Mouse (Mus musculus) cerebellum, postnatal 25 days (tissue): ENCODE results near the gene Myo15b.
A peak's percentile ranks its signal among the peaks of the same experiment; 100 is the strongest.
"Not testable (repeated sequence)": the region's sequence is repeated elsewhere in the genome, so short reads cannot be mapped to it uniquely, and the experiment has no call there.

Experiments used
- DNase-seq, 2 experiments: peaks; one replicate each; pipeline ENCODE4 v3.0.0; 2021; ENCODE audit warnings: mixed read lengths in 2 of 2

Myo15b gene

GRCm38 (mm10) chr11:115832064-115832463 is 26.1 kb upstream of the Myo15b start:
- DNase-seq: no peak

GRCm38 (mm10) chr11:115832523-115832922 is 25.7 kb upstream of the Myo15b start:
- no peak for DNase-seq

- no peak for DNase-seq
Measured at GRCm38 (mm10) chr11:115833021-115833513, 25.1 kb upstream of the Myo15b start.

GRCm38 (mm10) chr11:115834033-115834432 is 24.2 kb upstream of the Myo15b start:
- DNase-seq: no peak

GRCm38 (mm10) chr11:115836656-115837395 is 21.4 kb upstream of the Myo15b start:
- no peak for DNase-seq

- DNase-seq: no peak
Measured at GRCm38 (mm10) chr11:115837606-115838345, 20.4 kb upstream of the Myo15b start.

- DNase-seq: no peak
Measured at GRCm38 (mm10) chr11:115838895-115839311, 19.3 kb upstream of the Myo15b start.

- no peak for DNase-seq
Measured at GRCm38 (mm10) chr11:115839732-115840131, 18.5 kb upstream of the Myo15b start.

- no peak for DNase-seq
Measured at GRCm38 (mm10) chr11:115841044-115841443, 17.2 kb upstream of the Myo15b start.

GRCm38 (mm10) chr11:115841961-115842550 is 16.1 kb upstream of the Myo15b start:
- DNase-seq: no peak

- no peak for DNase-seq
Measured at GRCm38 (mm10) chr11:115843141-115843890, 14.9 kb upstream of the Myo15b start.

- DNase-seq: no peak
Measured at GRCm38 (mm10) chr11:115843891-115844239, 14.3 kb upstream of the Myo15b start.

- no peak for DNase-seq
Measured at GRCm38 (mm10) chr11:115844240-115844639, 14.0 kb upstream of the Myo15b start.

- no peak for DNase-seq
Measured at GRCm38 (mm10) chr11:115845819-115846218, 12.4 kb upstream of the Myo15b start.

GRCm38 (mm10) chr11:115854674-115855073 is 3.5 kb upstream of the Myo15b start:
- no peak for DNase-seq

GRCm38 (mm10) chr11:115857146-115857545 is 1.1 kb upstream of the Myo15b start:
- DNase-seq: not testable (repeated sequence)

- DNase-seq: peak in 1 of 2 experiments; percentile 40
Measured at GRCm38 (mm10) chr11:115857936-115858335, 270 bp upstream of the Myo15b start.

GRCm38 (mm10) chr11:115859143-115859945 is 1.1 kb downstream of the Myo15b start:
- DNase-seq: peak; percentile 79 to 88

- no peak for DNase-seq
Measured at GRCm38 (mm10) chr11:115863895-115864294, 5.7 kb downstream of the Myo15b start.

- no peak for DNase-seq
Measured at GRCm38 (mm10) chr11:115869393-115869792, 11.2 kb downstream of the Myo15b start.

- DNase-seq: no peak
Measured at GRCm38 (mm10) chr11:115872437-115872836, 14.2 kb downstream of the Myo15b start.

- DNase-seq: no peak
Measured at GRCm38 (mm10) chr11:115875935-115876334, 17.7 kb downstream of the Myo15b start.
